ENCODE assay signal across 9 mouse cellular contexts in the genomic region with DNA sequence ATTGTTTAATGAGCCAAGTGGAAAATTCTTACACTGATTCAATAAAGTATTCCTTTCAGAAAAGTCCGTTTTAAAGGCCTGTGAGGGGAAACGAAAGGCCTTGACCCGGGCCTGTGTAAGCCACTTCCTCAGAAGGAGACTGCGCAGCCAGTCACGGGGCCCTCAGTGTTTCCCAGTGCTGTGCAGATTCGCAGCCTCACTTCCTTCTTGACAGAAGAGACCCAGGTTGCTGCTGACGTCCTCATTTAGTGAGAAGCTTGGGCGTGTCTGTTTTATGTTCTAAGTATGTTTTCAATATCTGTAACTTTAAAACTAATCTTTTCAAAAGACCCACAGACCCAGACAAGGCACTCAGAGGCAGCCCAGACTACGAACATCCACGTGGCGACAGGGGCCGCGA. TPM values are rescaled to one million over a fixed set of nuclear protein-coding genes. Genes with fewer than 3 reads are reported as not detected.
DNase-seq lines count a peak whose midpoint lies in the region; ATAC-seq and TF ChIP-seq lines count a peak whose summit lies in the region.
"Had no signal": no experiment of that assay in that cellular context is flagged by ENCODE, and none has a peak within 500 bp of the region (broad histone marks: within the 10 kb centered on the region; RNA-seq: fewer than 3 reads in every experiment).

No protein-coding gene starts in this region.

- TF ChIP-seq POLR2A in CH12.LX (IDR thresholded peaks at IDR 0.05; ENCODE audit: low read depth, low read length) = no peak

- in situ Hi-C loops in CH12.LX (cut with MboI; ENCODE audit: low pct_ligation_motif_present, low pct_unique_long_range_greater_than_20kb, low sequenced_read_pairs) = no loop called here

- TF ChIP-seq RAD21 in CH12.LX (IDR thresholded peaks at IDR 0.05; ENCODE audit: low read depth, low read length) = no peak

- H3K36me3 ChIP-seq in heart, embryonic 10.5 days = no peaks in the 10 kb centered on the region
- H3K36me3 ChIP-seq in CH12.LX (replicated peaks in 1 of 2; ENCODE audit: control insufficient read depth in 1 of 2, insufficient read depth in 1 of 2, low read length in 1 of 2) = peaks cover 0 to 5% of the 10 kb centered on the region in 2 experiments
- no peaks in the 10 kb centered on the region for H3K36me3 ChIP-seq in intestine, embryonic 15.5 days
- H3K36me3 ChIP-seq: liver, embryonic 13.5 days had no signal

- H3K9me3 ChIP-seq in heart, embryonic 10.5 days = no peaks in the 10 kb centered on the region
- H3K9me3 ChIP-seq in CH12.LX (replicated peaks; ENCODE audit: low read length) = no peaks in the 10 kb centered on the region
- no peaks in the 10 kb centered on the region for H3K9me3 ChIP-seq in intestine, embryonic 15.5 days
- H3K9me3 ChIP-seq: liver, embryonic 13.5 days had no signal

- no peak overlapping the region for H3K4me3 ChIP-seq in heart, embryonic 10.5 days
- no peak overlapping the region for H3K4me3 ChIP-seq in CH12.LX (replicated peaks in 1 of 3; ENCODE audit: low read depth in 2 of 3, low read length in 2 of 3, poor library complexity in 1 of 3)
- no peak overlapping the region for H3K4me3 ChIP-seq in intestine, embryonic 15.5 days (replicated peaks)
- H3K4me3 ChIP-seq: liver, embryonic 13.5 days had no signal

- H3K27me3 ChIP-seq in heart, embryonic 10.5 days (ENCODE audit: insufficient read depth, poor library complexity, severe bottlenecking) = no peaks in the 10 kb centered on the region
- no peaks in the 10 kb centered on the region for H3K27me3 ChIP-seq in CH12.LX (replicated peaks)
- no peaks in the 10 kb centered on the region for H3K27me3 ChIP-seq in intestine, embryonic 15.5 days (replicated peaks)
- H3K27me3 ChIP-seq: liver, embryonic 13.5 days had no signal

- peak; percentile 90 for ATAC-seq in inflammation-experienced regulatory T-cells, adult 6 months
- no peak for ATAC-seq in intestine, embryonic 15.5 days

- H3K4me1 ChIP-seq in heart, embryonic 10.5 days = no peaks in the 10 kb centered on the region
- peaks cover 5 to 23% of the 10 kb centered on the region in 2 experiments for H3K4me1 ChIP-seq in CH12.LX (ENCODE audit: control insufficient read depth in 1 of 2, insufficient read depth in 2 of 2)
- no peaks in the 10 kb centered on the region for H3K4me1 ChIP-seq in intestine, embryonic 15.5 days (replicated peaks)
- H3K4me1 ChIP-seq: liver, embryonic 13.5 days had no signal

- dilution Hi-C loops in CH12.LX (cut with MboI; ENCODE audit: extremely low pct_ligation_motif_present, extremely low pct_unique_long_range_greater_than_20kb, low sequenced_read_pairs) = no loop called here

- no peak overlapping the region for H3K27ac ChIP-seq in heart, embryonic 10.5 days
- no peak overlapping the region for H3K27ac ChIP-seq in CH12.LX (ENCODE audit: insufficient read depth, low read depth)
- no peak overlapping the region for H3K27ac ChIP-seq in intestine, embryonic 15.5 days
- H3K27ac ChIP-seq: liver, embryonic 13.5 days had no signal

- peak; percentile 26 to 81 for DNase-seq in heart, adult 18-20 months
- DNase-seq in heart, embryonic 10.5 days (ENCODE audit: low spot score) = no peak
- peak; percentile 71 for DNase-seq in CH12.LX (ENCODE audit: extremely low read depth)
- peak; percentile 54 for DNase-seq in spleen, adult 12 weeks (ENCODE audit: low spot score)
- DNase-seq in frontal cortex, postnatal 36 days (ENCODE audit: low spot score in 2 of 2) = no peak
- no peak for DNase-seq in layer of hippocampus, postnatal 10 days (ENCODE audit: low spot score in 2 of 2)
- DNase-seq: liver, embryonic 13.5 days had no signal

- H3K4me2 ChIP-seq in CH12.LX (ENCODE audit: insufficient read depth, low read depth, poor library complexity, severe bottlenecking) = no peak overlapping the region
- no peak overlapping the region for H3K4me2 ChIP-seq in intestine, embryonic 15.5 days (replicated peaks)
- H3K4me2 ChIP-seq: liver, embryonic 13.5 days had no signal

- TF ChIP-seq CTCF in CH12.LX (conservative IDR thresholded peaks at IDR 0.05 in 1 of 2, IDR thresholded peaks at IDR 0.05 in 1 of 2; ENCODE audit: low read depth in 2 of 2, low read length in 2 of 2) = no peak

- H3K79me2 ChIP-seq in CH12.LX (replicated peaks; ENCODE audit: control insufficient read depth, extremely low read depth, insufficient read depth, poor library complexity, severe bottlenecking) = no peaks in the 10 kb centered on the region

- H3K9ac ChIP-seq in CH12.LX (ENCODE audit: insufficient read depth, low read depth) = no peak overlapping the region
- H3K9ac ChIP-seq in intestine, embryonic 15.5 days = no peak overlapping the region
- H3K9ac ChIP-seq: liver, embryonic 13.5 days had no signal

- TF ChIP-seq EP300 in CH12.LX (IDR thresholded peaks at IDR 0.05; ENCODE audit: low read length) = no peak

- 81% methylated on average over 13 of the region's 13 CpGs for WGBS in heart, embryonic 10.5 days
- 75% methylated on average over 13 of the region's 13 CpGs for WGBS in intestine, embryonic 15.5 days

TF ChIP-seq in CH12.LX, 34 proteins besides CTCF, POLR2A, EP300 and RAD21:
- no peak for TF ChIP-seq UBTF (IDR thresholded peaks at IDR 0.05; ENCODE audit: low read depth, low read length)
- no peak for TF ChIP-seq ZC3H11A (IDR thresholded peaks at IDR 0.05; ENCODE audit: low read depth, low read length)
- peak; percentile 71 for TF ChIP-seq ELF1 (IDR thresholded peaks at IDR 0.05; ENCODE audit: low read depth, low read length)
- peak; percentile 18; the same call in 1 of the 2 replicates for TF ChIP-seq USF1 (IDR thresholded peaks at IDR 0.05; ENCODE audit: low read depth, low read length)
- no peak for TF ChIP-seq HCFC1 (IDR thresholded peaks at IDR 0.05; ENCODE audit: low read depth, low read length)
- TF ChIP-seq BHLHE40 (IDR thresholded peaks at IDR 0.05; ENCODE audit: low read depth, low read length) = peak; percentile 25; the same call in 1 of the 2 replicates
- no peak for TF ChIP-seq E2F4 (IDR thresholded peaks at IDR 0.05; ENCODE audit: insufficient replicate concordance, low read depth, low read length)
- peak; percentile 65 for TF ChIP-seq NRF1 (IDR thresholded peaks at IDR 0.05; ENCODE audit: low read depth, low read length)
- no peak for TF ChIP-seq IRF4 (IDR thresholded peaks at IDR 0.05; ENCODE audit: low read depth, low read length)
TF ChIP-seq in CH12.LX: peak in this region for 4.

RNA-seq across cellular contexts. Expression of a gene that starts 29.6 kb away (rescaled TPM):
- total RNA-seq in heart, adult 18-20 months (2021) = 10 to 100 TPM; 90.6 to 93.3 TPM
- polyA plus RNA-seq in heart, embryonic 10.5 days (2016; fragmentation: Nextera tagmentation; extraction: Ambion mirVana) = 26.3 and 34.8 TPM in 2 replicates
- total RNA-seq in CH12.LX (2012; rRNA removed) = 16.9 and 23.9 TPM in 2 replicates
- 25.7 and 28.8 TPM in 2 replicates for total RNA-seq in CH12.LX (2014; rRNA removed)
- polyA plus RNA-seq in CH12.LX (2012; ENCODE audit: insufficient read length, low read depth) = 54.0 and 54.9 TPM in 2 replicates
- polyA plus RNA-seq in inflammation-experienced regulatory T-cells, adult 6 months (2017; shearing (Covaris generic)) = 10 to 100 TPM; 24.3 to 36.3 (median 28.2) TPM
- polyA plus RNA-seq in intestine, embryonic 15.5 days (2015; fragmentation: Nextera tagmentation; extraction: Ambion mirVana) = 26.7 and 29.5 TPM in 2 replicates
- 10 to 100 TPM; 73.3 to 75.7 TPM for total RNA-seq in layer of hippocampus, postnatal 10 days (2021)

Comparison
In these comparisons a context has a peak if more than half of its experiments do, and no peak if none do; other contexts are left out.
1. DNase-seq: peak in heart, adult 18-20 months (2 of 2), CH12.LX (single experiment) and spleen, adult 12 weeks (single experiment); none in heart, embryonic 10.5 days (single experiment), frontal cortex, postnatal 36 days (0 of 2) and layer of hippocampus, postnatal 10 days (0 of 2).